Mouse (Mus musculus) lung, embryonic 16.5 days (tissue): ENCODE measurements at regions not wholly inside any gene's neighbourhood (a gene's known extent, or its start where the extent isn't known, plus 50 kb on each side); places are given as distances from the start of the nearest gene placed in this dataset.

Experiments
- ATAC-seq: fragments of 200-750 bp; cut with Nextera tagmentation; 2 replicates; pipeline ENCODE4 v1.8.0; 2017; ENCODE audit warnings: low read depth, mild to moderate bottlenecking, moderate library complexity
- H3K27ac ChIP-seq: fragments of 300-500 bp; sonication (generic); 2 replicates; pipeline ENCODE4 v1.5.1; 2014; ENCODE audit warnings: mild to moderate bottlenecking, control low read depth, low read length
- H3K27me3 ChIP-seq: fragments of 300-500 bp; sonication (generic); 2 replicates; pipeline ENCODE4 v1.6.1; 2014; ENCODE audit warnings: low read depth, low read length, mixed read lengths; ENCODE audit not compliant: control insufficient read depth, insufficient read depth
- H3K36me3 ChIP-seq: fragments of 300-500 bp; sonication (generic); 2 replicates; pipeline ENCODE4 v1.6.1; 2014; ENCODE audit warnings: low read length; ENCODE audit not compliant: control insufficient read depth, insufficient read depth
- H3K4me1 ChIP-seq: fragments of 300-500 bp; sonication (generic); replicated peaks from 2 replicates; pipeline ENCODE4 v1.6.1; 2014; ENCODE audit warnings: low read length, mixed read lengths; ENCODE audit not compliant: control insufficient read depth, insufficient read depth
- H3K4me2 ChIP-seq: fragments of 300-500 bp; sonication (generic); 2 replicates; pipeline ENCODE4 v1.6.1; 2014; ENCODE audit warnings: low read depth, low read length, control low read depth
- H3K4me3 ChIP-seq: fragments of 300-500 bp; sonication (generic); 2 replicates; pipeline ENCODE4 v1.5.1; 2014; ENCODE audit warnings: mild to moderate bottlenecking, low read length, control low read depth
- H3K9ac ChIP-seq: fragments of 300-500 bp; sonication (generic); 2 replicates; pipeline ENCODE4 v1.6.1; 2014; ENCODE audit warnings: low read length, control low read depth
- H3K9me3 ChIP-seq: fragments of 300-500 bp; sonication (generic); 2 replicates; pipeline ENCODE4 v1.6.1; 2016; ENCODE audit warnings: low read length; ENCODE audit not compliant: control insufficient read depth
- WGBS: fragments of 180-500 bp; shearing (Covaris S2); extraction: QIAGEN DNeasy Blood & Tissue Kit; methylation state at CpG from one replicate; pipeline ENCODE4 v1.1.7; 2014; 5-methylcytosine and 5-hydroxymethylcytosine counted together

GRCm38 (mm10) chr3:12262342-12262741 is 1926.9 kb upstream of the Gm38303 start:
- 64% methylated on average over 1 of the region's 1 CpGs for WGBS
- no peaks in the 10 kb centered on the region for H3K27me3 ChIP-seq
- no peaks in the 10 kb centered on the region for H3K9me3 ChIP-seq
- no peaks in the 10 kb centered on the region for H3K36me3 ChIP-seq
- no peak overlapping the region for H3K27ac ChIP-seq
- H3K4me3 ChIP-seq = no peak overlapping the region
- H3K4me2 ChIP-seq = no peak overlapping the region
- no peak overlapping the region for H3K9ac ChIP-seq
- ATAC-seq = no peak
- H3K4me1 ChIP-seq = no peaks in the 10 kb centered on the region

GRCm38 (mm10) chr3:12257650-12258049 is 1922.2 kb upstream of the Gm38303 start:
- ATAC-seq = no peak

GRCm38 (mm10) chr3:12246145-12246544 is 1910.7 kb upstream of the Gm38303 start:
- H3K27me3 ChIP-seq = no peaks in the 10 kb centered on the region
- no peak for ATAC-seq
- no peak overlapping the region for H3K4me3 ChIP-seq
- H3K4me2 ChIP-seq = no peak overlapping the region
- no peaks in the 10 kb centered on the region for H3K9me3 ChIP-seq
- H3K27ac ChIP-seq = no peak overlapping the region
- WGBS = 85% methylated on average over 3 of the region's 3 CpGs
- H3K4me1 ChIP-seq = no peaks in the 10 kb centered on the region
- no peaks in the 10 kb centered on the region for H3K36me3 ChIP-seq
- no peak overlapping the region for H3K9ac ChIP-seq

More at GRCm38 (mm10) chr3:12257650-12258049, 1922.2 kb upstream of the Gm38303 start:
- no peaks in the 10 kb centered on the region for H3K36me3 ChIP-seq
- no peak overlapping the region for H3K4me3 ChIP-seq
- no peak overlapping the region for H3K9ac ChIP-seq
- no peak overlapping the region for H3K4me2 ChIP-seq
- no peaks in the 10 kb centered on the region for H3K9me3 ChIP-seq
- no peaks in the 10 kb centered on the region for H3K4me1 ChIP-seq
- H3K27me3 ChIP-seq = no peaks in the 10 kb centered on the region
- H3K27ac ChIP-seq = no peak overlapping the region
- WGBS = 55% methylated on average over 1 of the region's 1 CpGs

- no peaks in the 10 kb centered on the region for H3K9me3 ChIP-seq
- no peaks in the 10 kb centered on the region for H3K27me3 ChIP-seq
- H3K27ac ChIP-seq = no peak overlapping the region
- no peak for ATAC-seq
- H3K36me3 ChIP-seq = no peaks in the 10 kb centered on the region
- no peak overlapping the region for H3K4me3 ChIP-seq
- no peak overlapping the region for H3K4me2 ChIP-seq
- H3K4me1 ChIP-seq = no peaks in the 10 kb centered on the region
- WGBS = 73% methylated on average over 1 of the region's 1 CpGs
- no peak overlapping the region for H3K9ac ChIP-seq
Measured at GRCm38 (mm10) chr3:12241026-12241425, 1905.5 kb upstream of the Gm38303 start.

- H3K27ac ChIP-seq = no peak overlapping the region
- no peaks in the 10 kb centered on the region for H3K4me1 ChIP-seq
- no peaks in the 10 kb centered on the region for H3K9me3 ChIP-seq
- H3K36me3 ChIP-seq = no peaks in the 10 kb centered on the region
- no peak overlapping the region for H3K4me2 ChIP-seq
- H3K27me3 ChIP-seq = no peaks in the 10 kb centered on the region
- peak; percentile 89 for ATAC-seq
- no peak overlapping the region for H3K4me3 ChIP-seq
- no peak overlapping the region for H3K9ac ChIP-seq
Measured at GRCm38 (mm10) chr3:12227741-12228480, 1892.4 kb upstream of the Gm38303 start.

GRCm38 (mm10) chr3:12226816-12227215 is 1891.3 kb upstream of the Gm38303 start:
- H3K9ac ChIP-seq = no peak overlapping the region
- H3K9me3 ChIP-seq = no peaks in the 10 kb centered on the region
- ATAC-seq = no peak
- no peaks in the 10 kb centered on the region for H3K27me3 ChIP-seq
- H3K27ac ChIP-seq = no peak overlapping the region
- H3K36me3 ChIP-seq = no peaks in the 10 kb centered on the region
- no peak overlapping the region for H3K4me3 ChIP-seq
- H3K4me2 ChIP-seq = no peak overlapping the region
- WGBS = 79% methylated on average over 3 of the region's 3 CpGs
- no peaks in the 10 kb centered on the region for H3K4me1 ChIP-seq

- Histone ChIP-seq H3K27me3 (no peaks in the 10 kb centered on the region), H3K27ac (no peak overlapping the region), H3K4me2 (no peak overlapping the region), H3K4me3 (no peak overlapping the region), H3K36me3 (no peaks in the 10 kb centered on the region), H3K4me1 (no peaks in the 10 kb centered on the region), H3K9me3 (no peaks in the 10 kb centered on the region), H3K9ac (no peak overlapping the region)
- no peak for ATAC-seq
Measured at GRCm38 (mm10) chr3:12224851-12225250, 1889.4 kb upstream of the Gm38303 start.

GRCm38 (mm10) chr3:12216035-12216434 is 1880.6 kb upstream of the Gm38303 start:
- 67% methylated on average over 1 of the region's 1 CpGs for WGBS
- H3K4me3 ChIP-seq = no peak overlapping the region
- no peak for ATAC-seq
- H3K27me3 ChIP-seq = no peaks in the 10 kb centered on the region
- no peak overlapping the region for H3K4me2 ChIP-seq
- H3K36me3 ChIP-seq = no peaks in the 10 kb centered on the region
- H3K27ac ChIP-seq = no peak overlapping the region
- H3K9ac ChIP-seq = no peak overlapping the region
- no peaks in the 10 kb centered on the region for H3K4me1 ChIP-seq
- no peaks in the 10 kb centered on the region for H3K9me3 ChIP-seq

- WGBS = 93% methylated on average over 3 of the region's 3 CpGs
- H3K9me3 ChIP-seq = no peaks in the 10 kb centered on the region
- no peaks in the 10 kb centered on the region for H3K27me3 ChIP-seq
- H3K9ac ChIP-seq = no peak overlapping the region
- no peak overlapping the region for H3K27ac ChIP-seq
- H3K36me3 ChIP-seq = no peaks in the 10 kb centered on the region
- no peak for ATAC-seq
- no peak overlapping the region for H3K4me3 ChIP-seq
- H3K4me1 ChIP-seq = no peaks in the 10 kb centered on the region
- no peak overlapping the region for H3K4me2 ChIP-seq
Measured at GRCm38 (mm10) chr3:12214821-12215220, 1879.3 kb upstream of the Gm38303 start.

- no peak overlapping the region for H3K27ac ChIP-seq
- 64% methylated on average over 3 of the region's 3 CpGs for WGBS
- H3K4me3 ChIP-seq = no peak overlapping the region
- H3K9ac ChIP-seq = no peak overlapping the region
- H3K4me2 ChIP-seq = no peak overlapping the region
- ATAC-seq = no peak
- H3K9me3 ChIP-seq = no peaks in the 10 kb centered on the region
- no peaks in the 10 kb centered on the region for H3K27me3 ChIP-seq
- no peaks in the 10 kb centered on the region for H3K36me3 ChIP-seq
- no peaks in the 10 kb centered on the region for H3K4me1 ChIP-seq
Measured at GRCm38 (mm10) chr3:12173371-12173770, 1837.9 kb upstream of the Gm38303 start.
